Mouse (Mus musculus): ENCODE measurements around the gene Dmkn. TPM values are rescaled to one million over a fixed set of nuclear protein-coding genes. Genes with fewer than 3 reads are reported as not detected.

Dmkn gene
- polyA plus RNA-seq, 1 experiment from 2014 or later: not detected

GRCm38 (mm10) chr7:30796790-30797189 lies 33.2 kb downstream of the Dmkn start:
- ATAC-seq (ENCODE audit: low FRiP score) (no peak), DNase-seq (ENCODE audit: low spot score, missing footprints) (no peak)
- H3K4me3 ChIP-seq (ENCODE audit: low read depth, low read length): no peak overlapping the region
- no peak overlapping the region for H3K27ac ChIP-seq (ENCODE audit: low read depth, low read length)
- no peaks in the 10 kb centered on the region for H3K27me3 ChIP-seq (ENCODE audit: control insufficient read depth, insufficient read depth, low read length)
- no peak overlapping the region for H3K9ac ChIP-seq (ENCODE audit: low read length)
- no peaks in the 10 kb centered on the region; the same call in 1 of the 2 replicates for H3K9me3 ChIP-seq (ENCODE audit: control insufficient read depth, low read length)
- no peaks in the 10 kb centered on the region for H3K36me3 ChIP-seq (ENCODE audit: control insufficient read depth, insufficient read depth, low read length)
- no peak overlapping the region for H3K4me2 ChIP-seq
- WGBS: 83% methylated on average over 1 of the region's 1 CpGs
- no peaks in the 10 kb centered on the region for H3K4me1 ChIP-seq (ENCODE audit: control insufficient read depth, insufficient read depth, low read length)

- DNase-seq (ENCODE audit: low spot score, missing footprints) (no peak), ATAC-seq (ENCODE audit: low FRiP score) (no peak)
- H3K4me1 ChIP-seq (ENCODE audit: control insufficient read depth, insufficient read depth, low read length): no peaks in the 10 kb centered on the region
- H3K9me3 ChIP-seq (ENCODE audit: control insufficient read depth, low read length): no peaks in the 10 kb centered on the region; the same call in 1 of the 2 replicates
- no peak overlapping the region for H3K4me2 ChIP-seq
- no peak overlapping the region for H3K27ac ChIP-seq (ENCODE audit: low read depth, low read length)
- H3K36me3 ChIP-seq (ENCODE audit: control insufficient read depth, insufficient read depth, low read length): no peaks in the 10 kb centered on the region
- no peak overlapping the region for H3K4me3 ChIP-seq (ENCODE audit: low read depth, low read length)
- no peak overlapping the region for H3K9ac ChIP-seq (ENCODE audit: low read length)
- no peaks in the 10 kb centered on the region for H3K27me3 ChIP-seq (ENCODE audit: control insufficient read depth, insufficient read depth, low read length)
Measured at GRCm38 (mm10) chr7:30800653-30801052, 37.1 kb downstream of the Dmkn start.

GRCm38 (mm10) chr7:30803256-30803655 lies 39.7 kb downstream of the Dmkn start:
- Histone ChIP-seq H3K27me3 (ENCODE audit: control insufficient read depth, insufficient read depth, low read length) (no peaks in the 10 kb centered on the region), H3K4me2 (no peak overlapping the region), H3K9me3 (ENCODE audit: control insufficient read depth, low read length) (no peaks in the 10 kb centered on the region; the same call in 1 of the 2 replicates), H3K9ac (ENCODE audit: low read length) (no peak overlapping the region), H3K27ac (ENCODE audit: low read depth, low read length) (no peak overlapping the region), H3K36me3 (ENCODE audit: control insufficient read depth, insufficient read depth, low read length) (no peaks in the 10 kb centered on the region), H3K4me3 (ENCODE audit: low read depth, low read length) (no peak overlapping the region), H3K4me1 (ENCODE audit: control insufficient read depth, insufficient read depth, low read length) (no peaks in the 10 kb centered on the region)
- ATAC-seq (ENCODE audit: low FRiP score) (no peak), DNase-seq (ENCODE audit: low spot score, missing footprints) (no peak)
- WGBS: 95% methylated on average over 3 of the region's 3 CpGs

DNA sequence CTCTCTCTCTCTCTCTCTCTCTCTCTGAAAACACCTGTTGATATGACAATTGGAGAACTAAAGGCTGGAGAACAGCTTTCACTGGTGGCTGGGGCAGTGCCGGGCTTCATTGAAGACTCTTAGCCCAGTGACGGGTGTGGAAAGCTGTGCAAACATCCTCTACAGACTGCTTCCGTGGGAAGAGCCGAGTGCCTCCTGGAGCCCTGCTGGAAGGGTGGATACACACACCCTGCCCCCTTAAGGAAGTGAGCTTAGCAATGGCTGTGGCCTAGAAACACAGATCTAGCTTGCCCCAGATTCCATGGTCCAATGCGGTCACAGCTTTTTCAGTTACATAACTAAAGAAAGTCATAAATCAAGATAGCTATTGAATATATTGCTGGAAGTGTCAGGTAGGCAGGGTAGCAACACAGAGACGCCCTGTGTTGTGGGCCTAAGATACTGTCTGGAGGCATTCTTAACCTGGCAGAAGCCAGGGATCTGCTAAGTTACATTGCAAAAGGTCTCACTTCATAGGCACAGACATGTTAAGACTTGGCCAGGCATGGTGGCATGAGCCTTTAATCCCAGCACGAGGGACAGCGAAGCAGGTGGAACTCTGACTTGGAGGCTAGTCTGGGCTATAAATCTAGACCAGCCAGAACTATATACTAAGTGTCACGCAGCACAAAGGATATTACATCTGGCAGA lies 40.6 kb downstream of the Dmkn start:
- H3K4me3 ChIP-seq (ENCODE audit: low read depth, low read length): no peak overlapping the region
- H3K27me3 ChIP-seq (ENCODE audit: control insufficient read depth, insufficient read depth, low read length): no peaks in the 10 kb centered on the region
- no peak overlapping the region for H3K9ac ChIP-seq (ENCODE audit: low read length)
- DNase-seq (ENCODE audit: low spot score, missing footprints) (no peak), ATAC-seq (ENCODE audit: low FRiP score) (no peak)
- WGBS: 88% methylated on average over 9 of the region's 9 CpGs
- H3K27ac ChIP-seq (ENCODE audit: low read depth, low read length): no peak overlapping the region
- no peaks in the 10 kb centered on the region for H3K4me1 ChIP-seq (ENCODE audit: control insufficient read depth, insufficient read depth, low read length)
- no peaks in the 10 kb centered on the region; the same call in 1 of the 2 replicates for H3K9me3 ChIP-seq (ENCODE audit: control insufficient read depth, low read length)
- H3K36me3 ChIP-seq (ENCODE audit: control insufficient read depth, insufficient read depth, low read length): no peaks in the 10 kb centered on the region
- no peak overlapping the region for H3K4me2 ChIP-seq

DNA sequence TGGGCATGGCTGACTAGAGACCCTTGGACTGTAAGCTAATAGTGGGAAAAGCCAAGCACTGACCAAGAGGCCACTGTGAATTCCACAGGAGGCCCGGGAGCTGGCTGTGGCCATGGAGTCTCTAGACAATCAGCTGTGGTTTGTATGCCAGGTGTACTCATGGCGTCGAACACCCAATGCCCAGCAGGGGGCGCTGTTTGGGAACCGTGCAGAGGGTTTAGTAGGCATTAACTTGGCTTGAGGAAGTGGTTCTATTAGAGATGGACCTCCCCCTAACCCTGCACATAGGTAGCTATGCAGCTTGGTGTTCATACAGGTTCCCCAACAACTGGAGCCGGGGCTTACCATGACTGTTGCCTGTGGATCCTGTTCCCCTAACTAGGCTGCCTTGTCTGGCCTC lies 42.4 kb downstream of the Dmkn start:
- H3K27ac ChIP-seq (ENCODE audit: low read depth, low read length): no peak overlapping the region
- 48% methylated on average over 6 of the region's 6 CpGs for WGBS

DNA sequence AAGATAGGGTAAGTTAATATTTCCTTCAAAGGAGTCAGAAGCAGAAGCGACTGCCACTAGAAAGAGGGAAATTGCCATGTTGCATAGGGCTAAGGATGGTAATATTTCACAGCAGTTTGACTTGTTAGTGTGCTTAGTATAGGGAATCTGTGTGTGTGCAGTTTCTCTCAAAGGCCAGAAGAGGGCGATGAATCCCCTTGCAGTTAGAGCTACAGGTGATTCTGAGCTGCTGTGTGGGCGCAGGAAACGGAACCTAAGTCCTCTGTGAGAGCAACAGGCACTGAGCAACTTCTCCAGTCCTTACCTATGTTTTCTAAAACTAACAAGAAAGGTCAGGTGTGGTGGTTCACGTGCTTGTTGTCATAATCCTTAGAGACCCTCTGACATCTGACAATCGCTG lies 46.8 kb downstream of the Dmkn start:
- 48% methylated on average over 6 of the region's 6 CpGs for WGBS
- Histone ChIP-seq H3K9me3 (ENCODE audit: control insufficient read depth, low read length) (no peaks in the 10 kb centered on the region), H3K9ac (ENCODE audit: low read length) (no peak overlapping the region), H3K4me2 (no peak overlapping the region), H3K36me3 (ENCODE audit: control insufficient read depth, insufficient read depth, low read length) (no peaks in the 10 kb centered on the region), H3K4me3 (ENCODE audit: low read depth, low read length) (no peak overlapping the region), H3K27ac (ENCODE audit: low read depth, low read length) (no peak overlapping the region), H3K27me3 (ENCODE audit: control insufficient read depth, insufficient read depth, low read length) (no peaks in the 10 kb centered on the region), H3K4me1 (ENCODE audit: control insufficient read depth, insufficient read depth, low read length) (no peaks in the 10 kb centered on the region)
- DNase-seq (ENCODE audit: low spot score, missing footprints) (no peak), ATAC-seq (ENCODE audit: low FRiP score) (no peak)

More for the DNA sequence above, 42.4 kb downstream of the Dmkn start:
- Histone ChIP-seq H3K4me1 (ENCODE audit: control insufficient read depth, insufficient read depth, low read length) (no peaks in the 10 kb centered on the region), H3K4me2 (no peak overlapping the region), H3K9ac (ENCODE audit: low read length) (no peak overlapping the region), H3K4me3 (ENCODE audit: low read depth, low read length) (no peak overlapping the region), H3K27me3 (ENCODE audit: control insufficient read depth, insufficient read depth, low read length) (no peaks in the 10 kb centered on the region), H3K36me3 (ENCODE audit: control insufficient read depth, insufficient read depth, low read length) (no peaks in the 10 kb centered on the region), H3K9me3 (ENCODE audit: control insufficient read depth, low read length) (no peaks in the 10 kb centered on the region; the same call in 1 of the 2 replicates)
- DNase-seq (ENCODE audit: low spot score, missing footprints) (no peak), ATAC-seq (ENCODE audit: low FRiP score) (no peak)

- WGBS: 73% methylated on average over 9 of the region's 9 CpGs
- no peaks in the 10 kb centered on the region for H3K36me3 ChIP-seq (ENCODE audit: control insufficient read depth, insufficient read depth, low read length)
- no peak overlapping the region for H3K27ac ChIP-seq (ENCODE audit: low read depth, low read length)
- no peaks in the 10 kb centered on the region for H3K27me3 ChIP-seq (ENCODE audit: control insufficient read depth, insufficient read depth, low read length)
- ATAC-seq (ENCODE audit: low FRiP score) (no peak), DNase-seq (ENCODE audit: low spot score, missing footprints) (no peak)
- no peak overlapping the region for H3K4me2 ChIP-seq
- no peak overlapping the region for H3K9ac ChIP-seq (ENCODE audit: low read length)
- H3K4me1 ChIP-seq (ENCODE audit: control insufficient read depth, insufficient read depth, low read length): no peaks in the 10 kb centered on the region
- no peaks in the 10 kb centered on the region for H3K9me3 ChIP-seq (ENCODE audit: control insufficient read depth, low read length)
- H3K4me3 ChIP-seq (ENCODE audit: low read depth, low read length): no peak overlapping the region
Measured at GRCm38 (mm10) chr7:30811757-30812290, 48.3 kb downstream of the Dmkn start.

DNA sequence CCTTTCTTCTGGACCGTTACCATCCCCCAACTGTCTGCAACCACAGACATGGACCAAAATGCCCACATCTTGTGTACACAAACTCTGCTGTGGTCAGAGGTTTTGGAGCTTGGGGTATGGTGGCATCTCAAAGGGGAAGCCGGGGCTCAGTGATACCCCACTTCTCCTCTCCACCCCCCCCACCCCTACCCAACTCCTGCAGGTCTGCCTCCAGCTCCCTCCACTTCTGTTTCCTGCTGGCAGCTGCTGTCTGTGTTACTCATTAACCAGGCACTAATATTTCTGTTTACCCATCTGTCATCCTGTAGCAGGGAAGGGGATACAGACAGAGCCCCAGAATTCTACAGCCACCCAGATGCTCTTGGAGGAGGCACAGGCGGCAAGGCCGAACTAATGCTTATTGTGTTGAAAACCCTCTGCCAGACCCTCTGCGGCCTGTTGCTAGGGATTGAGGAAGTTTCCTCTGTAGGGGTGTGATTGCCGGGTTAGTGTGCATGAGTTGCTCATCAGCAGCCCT lies 48.8 kb downstream of the Dmkn start:
- no peaks in the 10 kb centered on the region for H3K36me3 ChIP-seq (ENCODE audit: control insufficient read depth, insufficient read depth, low read length)
- H3K27me3 ChIP-seq (ENCODE audit: control insufficient read depth, insufficient read depth, low read length): no peaks in the 10 kb centered on the region
- no peak overlapping the region for H3K4me3 ChIP-seq (ENCODE audit: low read depth, low read length)
- ATAC-seq (ENCODE audit: low FRiP score) (no peak), DNase-seq (ENCODE audit: low spot score, missing footprints) (no peak)
- WGBS: 71% methylated on average over 6 of the region's 6 CpGs
- H3K9me3 ChIP-seq (ENCODE audit: control insufficient read depth, low read length): no peaks in the 10 kb centered on the region
- H3K4me2 ChIP-seq: no peak overlapping the region
- H3K4me1 ChIP-seq (ENCODE audit: control insufficient read depth, insufficient read depth, low read length): no peaks in the 10 kb centered on the region
- no peak overlapping the region for H3K9ac ChIP-seq (ENCODE audit: low read length)
- no peak overlapping the region for H3K27ac ChIP-seq (ENCODE audit: low read depth, low read length)

GRCm38 (mm10) chr7:30820131-30820530 lies 56.6 kb downstream of the Dmkn start:
- ATAC-seq (ENCODE audit: low FRiP score): no peak
- H3K27me3 ChIP-seq (ENCODE audit: control insufficient read depth, insufficient read depth, low read length): no peaks in the 10 kb centered on the region
- no peak overlapping the region for H3K9ac ChIP-seq (ENCODE audit: low read length)
- no peak overlapping the region for H3K27ac ChIP-seq (ENCODE audit: low read depth, low read length)
- H3K9me3 ChIP-seq (ENCODE audit: control insufficient read depth, low read length): no peaks in the 10 kb centered on the region
- DNase-seq (ENCODE audit: low spot score, missing footprints): no peak
- no peak overlapping the region for H3K4me3 ChIP-seq (ENCODE audit: low read depth, low read length)
- no peak overlapping the region for H3K4me2 ChIP-seq
- WGBS: 71% methylated on average over 6 of the region's 6 CpGs
- H3K36me3 ChIP-seq (ENCODE audit: control insufficient read depth, insufficient read depth, low read length): no peaks in the 10 kb centered on the region
- no peaks in the 10 kb centered on the region for H3K4me1 ChIP-seq (ENCODE audit: control insufficient read depth, insufficient read depth, low read length)

Measured in midbrain, embryonic 11.5 days (tissue).